Mouse (Mus musculus) kidney, embryonic 15.5 days (tissue): ENCODE measurements at regions not wholly inside any gene's neighbourhood (a gene's known extent, or its start where the extent isn't known, plus 50 kb on each side); places are given as distances from the start of the nearest gene placed in this dataset.

Source experiments
- ATAC-seq: fragments of 200-750 bp; cut with Nextera tagmentation; replicated peaks from 2 replicates; pipeline ENCODE4 v1.8.0; 2017; ENCODE audit warnings: moderate TSS enrichment; ENCODE audit not compliant: low FRiP score
- H3K27ac ChIP-seq: fragments of 300-500 bp; sonication (generic); 2 replicates; pipeline ENCODE4 v1.5.1; 2015; ENCODE audit warnings: mild to moderate bottlenecking, inconsistent platforms
- H3K27me3 ChIP-seq: fragments of 300-500 bp; sonication (generic); 2 replicates; pipeline ENCODE4 v1.6.1; 2015; ENCODE audit warnings: inconsistent platforms
- H3K36me3 ChIP-seq: fragments of 300-500 bp; sonication (generic); 2 replicates; pipeline ENCODE4 v1.6.1; 2015; ENCODE audit warnings: inconsistent platforms
- H3K4me1 ChIP-seq: fragments of 300-500 bp; sonication (generic); 2 replicates; pipeline ENCODE4 v1.6.1; 2015; ENCODE audit warnings: inconsistent platforms
- H3K4me2 ChIP-seq: fragments of 300-500 bp; sonication (generic); 2 replicates; pipeline ENCODE4 v1.6.1; 2015; ENCODE audit warnings: moderate library complexity, mild to moderate bottlenecking, inconsistent platforms
- H3K4me3 ChIP-seq: fragments of 300-500 bp; sonication (generic); replicated peaks from 2 replicates; pipeline ENCODE4 v1.5.1; 2015; ENCODE audit warnings: mild to moderate bottlenecking, inconsistent platforms
- H3K9ac ChIP-seq: fragments of 300-500 bp; sonication (generic); 2 replicates; pipeline ENCODE4 v1.6.1; 2015; ENCODE audit warnings: mild to moderate bottlenecking, inconsistent platforms
- H3K9me3 ChIP-seq: fragments of 300-500 bp; sonication (generic); replicated peaks from 2 replicates; pipeline ENCODE4 v1.6.1; 2016; ENCODE audit warnings: inconsistent platforms
- WGBS: fragments of 180-500 bp; shearing (Covaris S2); methylation state at CpG from one replicate; pipeline ENCODE4 v1.1.7; 2015; ENCODE audit warnings: mixed read lengths; 5-methylcytosine and 5-hydroxymethylcytosine counted together

- no peak overlapping the region for H3K9ac ChIP-seq
- no peaks in the 10 kb centered on the region for H3K27me3 ChIP-seq
- no peak overlapping the region for H3K4me3 ChIP-seq
- H3K36me3 ChIP-seq = no peaks in the 10 kb centered on the region
- no peak for ATAC-seq
- H3K9me3 ChIP-seq = no peaks in the 10 kb centered on the region
- no peaks in the 10 kb centered on the region for H3K4me1 ChIP-seq
- no peak overlapping the region for H3K4me2 ChIP-seq
- H3K27ac ChIP-seq = no peak overlapping the region
- WGBS = 73% methylated on average over 4 of the region's 4 CpGs
Observed at GRCm38 (mm10) chr3:137110485-137110884, 230.4 kb upstream of the Emcn start.

DNA sequence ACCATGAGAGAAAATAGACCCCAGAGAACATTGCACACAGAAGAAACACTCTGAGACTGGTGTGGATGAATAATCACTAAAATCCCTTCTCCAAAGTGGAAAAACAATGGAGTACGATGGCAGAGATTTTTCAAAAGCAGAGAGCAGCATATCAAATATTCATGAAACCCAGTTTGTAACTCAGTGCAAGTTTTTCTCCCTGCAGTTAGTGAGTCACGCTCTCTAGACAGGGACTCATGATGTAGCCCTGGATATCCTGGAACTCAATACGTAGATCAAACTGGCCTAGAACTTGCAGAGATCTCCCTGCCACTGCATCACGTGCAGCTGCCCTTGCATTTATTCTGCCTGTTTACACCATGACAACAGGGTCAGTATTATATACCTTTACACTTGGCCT is 210.9 kb upstream of the Emcn start:
- Histone ChIP-seq H3K4me3 (no peak overlapping the region), H3K4me2 (no peak overlapping the region), H3K27ac (no peak overlapping the region), H3K4me1 (no peaks in the 10 kb centered on the region), H3K27me3 (no peaks in the 10 kb centered on the region), H3K9ac (no peak overlapping the region), H3K9me3 (no peaks in the 10 kb centered on the region), H3K36me3 (no peaks in the 10 kb centered on the region)
- WGBS = 91% methylated on average over 4 of the region's 4 CpGs
- no peak for ATAC-seq

- WGBS = 32% methylated on average over 3 of the region's 3 CpGs
- Histone ChIP-seq H3K4me3 (no peak overlapping the region), H3K9ac (no peak overlapping the region), H3K4me2 (no peak overlapping the region), H3K9me3 (no peaks in the 10 kb centered on the region), H3K4me1 (no peaks in the 10 kb centered on the region), H3K27ac (no peak overlapping the region), H3K36me3 (no peaks in the 10 kb centered on the region), H3K27me3 (no peaks in the 10 kb centered on the region)
- no peak; the same call in 1 of the 2 replicates for ATAC-seq
Observed at GRCm38 (mm10) chr3:137142041-137142440, 198.8 kb upstream of the Emcn start.

GRCm38 (mm10) chr3:137146062-137146461 is 194.8 kb upstream of the Emcn start:
- Histone ChIP-seq H3K9me3 (no peaks in the 10 kb centered on the region), H3K9ac (no peak overlapping the region), H3K36me3 (no peaks in the 10 kb centered on the region), H3K4me3 (no peak overlapping the region), H3K4me1 (no peaks in the 10 kb centered on the region), H3K4me2 (no peak overlapping the region), H3K27ac (no peak overlapping the region), H3K27me3 (no peaks in the 10 kb centered on the region)
- no peak for ATAC-seq

- no peaks in the 10 kb centered on the region for H3K36me3 ChIP-seq
- no peaks in the 10 kb centered on the region for H3K27me3 ChIP-seq
- ATAC-seq = no peak
- H3K4me2 ChIP-seq = no peak overlapping the region
- H3K27ac ChIP-seq = no peak overlapping the region
- no peaks in the 10 kb centered on the region for H3K9me3 ChIP-seq
- WGBS = 77% methylated on average over 5 of the region's 5 CpGs
- H3K4me3 ChIP-seq = no peak overlapping the region
- H3K9ac ChIP-seq = no peak overlapping the region
- H3K4me1 ChIP-seq = no peaks in the 10 kb centered on the region
Observed at GRCm38 (mm10) chr3:137147405-137147804, 193.5 kb upstream of the Emcn start.

DNA sequence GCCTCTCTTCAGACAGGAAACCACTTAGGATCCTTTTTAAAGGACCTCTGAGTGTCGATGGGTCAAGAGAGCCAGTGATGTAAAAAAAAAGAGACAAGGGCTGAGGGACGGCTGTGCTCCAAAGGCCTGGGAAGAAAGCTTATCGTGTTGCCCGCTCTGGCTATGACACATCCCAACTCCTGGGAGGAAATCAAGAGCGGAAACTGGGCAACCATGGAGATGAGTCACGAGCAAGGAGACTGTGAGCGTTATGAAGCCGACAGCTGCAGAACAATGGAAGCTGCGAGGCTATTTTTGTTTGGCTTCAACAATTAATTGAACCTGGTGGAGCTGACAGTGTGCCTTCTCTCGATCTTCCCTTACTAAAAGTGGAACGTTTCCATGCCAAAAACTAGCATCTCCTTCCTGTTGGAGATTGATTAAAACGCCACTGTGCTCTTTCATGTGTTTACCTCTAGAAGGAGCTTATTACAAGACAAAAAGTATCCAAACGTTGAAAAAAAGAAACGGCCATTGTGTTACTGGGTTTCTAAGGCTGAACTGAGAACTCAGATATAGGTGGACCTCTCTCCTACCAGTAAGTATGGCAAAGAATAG is 190.4 kb upstream of the Emcn start:
- Histone ChIP-seq H3K9me3 (no peaks in the 10 kb centered on the region), H3K36me3 (no peaks in the 10 kb centered on the region), H3K27me3 (no peaks in the 10 kb centered on the region), H3K9ac (no peak overlapping the region), H3K4me3 (no peak overlapping the region), H3K4me1 (no peaks in the 10 kb centered on the region), H3K27ac (no peak overlapping the region), H3K4me2 (no peak overlapping the region)
- WGBS = 69% methylated on average over 14 of the region's 14 CpGs
- ATAC-seq = peak; percentile 60; the same call in 1 of the 2 replicates

DNA sequence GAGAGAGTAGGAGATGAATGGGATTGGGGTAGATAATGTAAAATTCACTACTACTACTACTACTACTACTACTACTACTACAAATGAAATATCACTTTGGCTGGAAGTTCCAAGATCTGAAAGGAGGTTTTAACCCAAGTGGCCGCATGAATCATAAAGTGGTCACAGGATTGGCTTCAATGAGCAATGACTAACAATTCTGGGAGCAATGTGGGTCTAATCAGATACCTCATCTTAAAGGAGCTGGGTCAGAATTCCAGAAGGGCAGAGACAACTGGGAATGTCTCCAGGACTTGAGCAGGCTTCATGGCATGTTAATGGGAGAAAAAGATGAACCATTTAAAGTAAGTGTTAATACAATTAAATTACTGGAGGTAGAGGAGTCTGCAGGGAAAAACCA is 189.4 kb upstream of the Emcn start:
- H3K4me2 ChIP-seq = no peak overlapping the region
- H3K4me1 ChIP-seq = no peaks in the 10 kb centered on the region
- H3K9me3 ChIP-seq = no peaks in the 10 kb centered on the region
- no peaks in the 10 kb centered on the region for H3K27me3 ChIP-seq
- ATAC-seq = no peak
- H3K9ac ChIP-seq = no peak overlapping the region
- whole genome bisulfite sequencing = 75% methylated on average over 1 of the region's 1 CpGs
- H3K27ac ChIP-seq = no peak overlapping the region
- no peak overlapping the region for H3K4me3 ChIP-seq
- H3K36me3 ChIP-seq = no peaks in the 10 kb centered on the region

GRCm38 (mm10) chr3:137153234-137153633 is 187.6 kb upstream of the Emcn start:
- Histone ChIP-seq H3K9me3 (no peaks in the 10 kb centered on the region), H3K4me1 (no peaks in the 10 kb centered on the region), H3K9ac (no peak overlapping the region), H3K27ac (no peak overlapping the region), H3K27me3 (no peaks in the 10 kb centered on the region), H3K36me3 (no peaks in the 10 kb centered on the region), H3K4me2 (no peak overlapping the region), H3K4me3 (no peak overlapping the region)
- 62% methylated on average over 6 of the region's 6 CpGs for WGBS
- ATAC-seq = no peak

DNA sequence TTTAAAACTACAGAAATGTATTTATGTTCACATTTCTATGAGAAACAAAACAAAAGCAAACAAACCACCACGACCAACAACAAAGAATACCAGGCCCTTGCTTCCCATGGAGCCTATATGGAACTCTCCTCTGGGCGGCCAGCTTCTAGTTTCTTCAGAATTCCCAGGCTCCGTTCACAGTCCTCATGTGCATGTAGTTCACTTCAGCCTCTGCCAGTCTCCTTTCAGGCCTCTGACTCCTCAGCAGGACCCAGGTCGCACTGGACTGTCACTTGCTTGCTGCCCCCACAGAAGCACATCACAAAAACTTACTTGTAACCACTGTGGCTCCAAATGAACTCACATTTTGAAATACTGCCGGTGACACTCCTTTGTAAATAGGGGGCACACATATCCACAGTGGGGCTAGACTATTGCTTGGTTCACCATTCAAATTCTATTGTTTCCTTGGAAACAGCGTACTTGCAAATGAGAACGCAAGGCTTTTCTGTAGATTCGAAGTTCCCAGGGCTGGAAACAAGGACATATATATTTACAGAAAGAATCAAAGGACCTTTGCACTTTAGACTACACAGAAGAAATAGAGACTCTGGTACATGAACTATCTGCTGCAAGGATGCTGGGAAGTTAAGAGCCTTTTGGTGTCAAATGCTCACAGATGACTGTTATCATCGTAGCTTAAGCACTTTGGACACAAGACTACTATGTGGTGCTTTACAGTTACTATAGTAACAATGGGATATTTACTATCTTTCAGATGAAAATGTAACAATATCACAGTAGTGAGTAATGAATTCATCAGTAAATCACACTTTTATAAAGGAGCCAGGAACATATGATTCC is 186.4 kb upstream of the Emcn start:
- no peak overlapping the region for H3K4me3 ChIP-seq
- H3K4me1 ChIP-seq = no peaks in the 10 kb centered on the region
- no peak overlapping the region for H3K9ac ChIP-seq
- no peaks in the 10 kb centered on the region for H3K27me3 ChIP-seq
- H3K9me3 ChIP-seq = no peaks in the 10 kb centered on the region
- H3K4me2 ChIP-seq = no peak overlapping the region
- 84% methylated on average over 9 of the region's 9 CpGs for WGBS
- H3K27ac ChIP-seq = no peak overlapping the region
- no peak for ATAC-seq
- H3K36me3 ChIP-seq = no peaks in the 10 kb centered on the region

- WGBS = 88% methylated on average over 3 of the region's 3 CpGs
- H3K27me3 ChIP-seq = no peaks in the 10 kb centered on the region
- no peak for ATAC-seq
- H3K36me3 ChIP-seq = no peaks in the 10 kb centered on the region
- no peaks in the 10 kb centered on the region for H3K4me1 ChIP-seq
- no peak overlapping the region for H3K4me2 ChIP-seq
- H3K9me3 ChIP-seq = no peaks in the 10 kb centered on the region
- H3K9ac ChIP-seq = no peak overlapping the region
- H3K27ac ChIP-seq = no peak overlapping the region
- no peak overlapping the region for H3K4me3 ChIP-seq
Observed at GRCm38 (mm10) chr3:137155043-137155404, 185.8 kb upstream of the Emcn start.

- WGBS = 64% methylated on average over 11 of the region's 11 CpGs
- no peaks in the 10 kb centered on the region for H3K36me3 ChIP-seq
- H3K4me1 ChIP-seq = no peaks in the 10 kb centered on the region
- H3K27ac ChIP-seq = no peak overlapping the region
- H3K27me3 ChIP-seq = no peaks in the 10 kb centered on the region
- no peaks in the 10 kb centered on the region for H3K9me3 ChIP-seq
- H3K4me2 ChIP-seq = peak overlapping the region; percentile 29
- ATAC-seq = peak; percentile 90
- no peak overlapping the region for H3K9ac ChIP-seq
- H3K4me3 ChIP-seq = no peak overlapping the region
Observed at GRCm38 (mm10) chr3:137156250-137156975, 184.5 kb upstream of the Emcn start.

GRCm38 (mm10) chr3:137189035-137189434 is 151.8 kb upstream of the Emcn start:
- 84% methylated on average over 1 of the region's 1 CpGs for WGBS
- no peaks in the 10 kb centered on the region for H3K27me3 ChIP-seq

More at GRCm38 (mm10) chr3:137189035-137189434, 151.8 kb upstream of the Emcn start:
- Histone ChIP-seq H3K4me1 (no peaks in the 10 kb centered on the region), H3K9ac (no peak overlapping the region), H3K9me3 (no peaks in the 10 kb centered on the region), H3K4me3 (no peak overlapping the region), H3K27ac (no peak overlapping the region), H3K4me2 (no peak overlapping the region), H3K36me3 (no peaks in the 10 kb centered on the region)
- no peak for ATAC-seq
